Mouse (Mus musculus) forebrain, embryonic 14.5 days (tissue): ENCODE measurements around the gene Rbp1. TPM values are rescaled to one million over a fixed set of nuclear protein-coding genes. Genes with fewer than 3 reads are reported as not detected.

Experiments
- ATAC-seq: fragments of 200-750 bp; cut with Nextera tagmentation; 2 replicates; pipeline ENCODE4 v1.8.0; 2017; ENCODE audit warnings: mild to moderate bottlenecking, moderate library complexity
- DNase-seq: peaks from one replicate; pipeline ENCODE4 v3.0.0-alpha.2; 2015; ENCODE audit warnings: low spot score
- H3K27ac ChIP-seq: fragments of 300-500 bp; sonication (generic); 2 replicates; pipeline ENCODE4 v1.5.1; 2014; ENCODE audit warnings: low read depth, mild to moderate bottlenecking, control low read depth, low read length, moderate library complexity
- H3K27me3 ChIP-seq: fragments of 300-500 bp; sonication (generic); replicated peaks from 2 replicates; pipeline ENCODE4 v1.6.1; 2014; ENCODE audit warnings: low read length, control low read depth, mixed read lengths; ENCODE audit not compliant: control insufficient read depth, insufficient read depth
- H3K36me3 ChIP-seq: fragments of 300-500 bp; sonication (generic); 2 replicates; pipeline ENCODE4 v1.6.1; 2014; ENCODE audit warnings: low read length, control low read depth; ENCODE audit not compliant: control insufficient read depth, insufficient read depth
- H3K4me1 ChIP-seq: fragments of 300-500 bp; sonication (generic); 2 replicates; pipeline ENCODE4 v1.6.1; 2014; ENCODE audit warnings: antibody characterized with exemption, low read length, control low read depth; ENCODE audit not compliant: control insufficient read depth, insufficient read depth
- H3K4me2 ChIP-seq: fragments of 300-500 bp; sonication (generic); 2 replicates; pipeline ENCODE4 v1.6.1; 2014; ENCODE audit warnings: mild to moderate bottlenecking, control low read depth, low read length
- H3K4me3 ChIP-seq: fragments of 300-500 bp; sonication (generic); 2 replicates; pipeline ENCODE4 v1.5.1; 2014; ENCODE audit warnings: low read depth, low read length, control low read depth
- H3K9ac ChIP-seq: fragments of 300-500 bp; sonication (generic); 2 replicates; pipeline ENCODE4 v1.6.1; 2014; ENCODE audit warnings: mild to moderate bottlenecking, low read length, control low read depth, moderate library complexity
- H3K9me3 ChIP-seq: fragments of 300-500 bp; sonication (generic); replicated peaks from 2 replicates; pipeline ENCODE4 v1.6.1; 2016; ENCODE audit warnings: low read length, control low read depth, mixed read lengths; ENCODE audit not compliant: control insufficient read depth
- WGBS: fragments of 180-500 bp; shearing (Covaris S2); extraction: QIAGEN DNeasy Blood & Tissue Kit; methylation state at CpG from one replicate; pipeline ENCODE4 v1.1.7; 2014; 5-methylcytosine and 5-hydroxymethylcytosine counted together
- polyA plus RNA-seq: library from polyadenylated mRNA; unstranded; fragments of >200 nt; fragmentation: Nextera tagmentation; extraction: Ambion mirVana; gene quantifications from 2 replicates; pipeline ENCODE4 v1.2.1, GENCODE M21; 2014

The Rbp1 gene
- polyA plus RNA-seq = 63.2 and 66.1 TPM in 2 replicates

- Histone ChIP-seq H3K4me3 (no peak within 1 kb of the TSS), H3K4me2 (no peak within 1 kb of the TSS; the same call in 1 of the 2 replicates), H3K36me3 (no peaks in the 10 kb centered on the region), H3K4me1 (peaks cover 16% of the 10 kb centered on the region), H3K9ac (no peak within 1 kb of the TSS), H3K9me3 (no peaks in the 10 kb centered on the region), H3K27me3 (no peaks in the 10 kb centered on the region), H3K27ac (no peak within 1 kb of the TSS)
- ATAC-seq (no peak), DNase-seq (no peak)
- 89% methylated on average over 5 of the region's 5 CpGs for WGBS
Measured at GRCm38 (mm10) chr9:98422656-98423055, at the start of gene Rbp1. TSS of gene Rbp1 (plus strand) at chr9:98422961.

- no peaks in the 10 kb centered on the region for H3K9me3 ChIP-seq
- ATAC-seq = no peak
Measured at GRCm38 (mm10) chr9:98373358-98373757, 49.4 kb upstream of the Rbp1 start.

GRCm38 (mm10) chr9:98374897-98375296 is 47.9 kb upstream of the Rbp1 start:
- Histone ChIP-seq H3K4me3 (no peak overlapping the region), H3K36me3 (no peaks in the 10 kb centered on the region), H3K27ac (no peak overlapping the region), H3K27me3 (no peaks in the 10 kb centered on the region), H3K9ac (no peak overlapping the region), H3K4me1 (no peaks in the 10 kb centered on the region), H3K9me3 (no peaks in the 10 kb centered on the region), H3K4me2 (no peak overlapping the region)
- 56% methylated on average over 11 of the region's 11 CpGs for WGBS
- DNase-seq (no peak), ATAC-seq (no peak)

More at GRCm38 (mm10) chr9:98373358-98373757, 49.4 kb upstream of the Rbp1 start:
- H3K4me1 ChIP-seq = no peaks in the 10 kb centered on the region
- H3K27ac ChIP-seq = no peak overlapping the region
- H3K4me2 ChIP-seq = no peak overlapping the region
- no peaks in the 10 kb centered on the region for H3K27me3 ChIP-seq
- no peaks in the 10 kb centered on the region for H3K36me3 ChIP-seq
- no peak overlapping the region for H3K4me3 ChIP-seq
- H3K9ac ChIP-seq = no peak overlapping the region
- no peak for DNase-seq
- WGBS = 92% methylated on average over 5 of the region's 5 CpGs

- WGBS = 29% methylated on average over 5 of the region's 5 CpGs
- H3K27me3 ChIP-seq = no peaks in the 10 kb centered on the region
- no peaks in the 10 kb centered on the region for H3K4me1 ChIP-seq
- no peaks in the 10 kb centered on the region for H3K36me3 ChIP-seq
- H3K9me3 ChIP-seq = no peaks in the 10 kb centered on the region
- no peak overlapping the region for H3K27ac ChIP-seq
- H3K4me3 ChIP-seq = no peak overlapping the region
- H3K4me2 ChIP-seq = no peak overlapping the region
- DNase-seq = no peak
- no peak overlapping the region for H3K9ac ChIP-seq
- no peak for ATAC-seq
Measured at GRCm38 (mm10) chr9:98375329-98376170, 47.2 kb upstream of the Rbp1 start.

DNA sequence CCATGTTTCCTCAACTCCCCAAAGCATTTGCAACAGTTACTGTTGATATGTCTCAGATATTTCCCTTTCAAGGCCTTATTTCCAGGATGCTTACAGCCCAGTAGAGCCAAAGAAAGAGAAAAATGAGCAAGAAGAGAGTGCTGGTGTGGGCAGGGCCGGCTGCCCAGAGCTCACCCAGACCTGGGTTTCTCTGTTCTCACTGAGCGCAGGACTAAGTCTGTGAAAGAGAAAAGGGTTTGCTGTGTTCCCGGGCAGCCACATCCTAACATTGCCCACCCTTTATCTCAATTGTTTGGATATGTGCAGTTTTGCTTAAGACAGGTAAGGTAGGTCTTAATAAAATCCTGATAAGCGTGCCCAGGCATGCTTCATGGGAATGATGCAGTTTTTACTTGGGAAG is 43.0 kb upstream of the Rbp1 start:
- no peak overlapping the region for H3K4me3 ChIP-seq
- no peak overlapping the region for H3K4me2 ChIP-seq
- no peak overlapping the region for H3K27ac ChIP-seq
- DNase-seq = no peak
- WGBS = 67% methylated on average over 4 of the region's 4 CpGs
- H3K9ac ChIP-seq = no peak overlapping the region
- no peak for ATAC-seq
- no peaks in the 10 kb centered on the region for H3K36me3 ChIP-seq
- H3K9me3 ChIP-seq = no peaks in the 10 kb centered on the region
- H3K27me3 ChIP-seq = no peaks in the 10 kb centered on the region
- no peaks in the 10 kb centered on the region for H3K4me1 ChIP-seq

- Histone ChIP-seq H3K27me3 (no peaks in the 10 kb centered on the region), H3K27ac (no peak overlapping the region), H3K4me1 (no peaks in the 10 kb centered on the region), H3K4me2 (no peak overlapping the region), H3K9ac (no peak overlapping the region), H3K4me3 (no peak overlapping the region), H3K36me3 (no peaks in the 10 kb centered on the region), H3K9me3 (no peaks in the 10 kb centered on the region)
- 94% methylated on average over 9 of the region's 9 CpGs for WGBS
- DNase-seq (no peak), ATAC-seq (no peak)
Measured at GRCm38 (mm10) chr9:98380593-98380992, 42.2 kb upstream of the Rbp1 start.

DNA sequence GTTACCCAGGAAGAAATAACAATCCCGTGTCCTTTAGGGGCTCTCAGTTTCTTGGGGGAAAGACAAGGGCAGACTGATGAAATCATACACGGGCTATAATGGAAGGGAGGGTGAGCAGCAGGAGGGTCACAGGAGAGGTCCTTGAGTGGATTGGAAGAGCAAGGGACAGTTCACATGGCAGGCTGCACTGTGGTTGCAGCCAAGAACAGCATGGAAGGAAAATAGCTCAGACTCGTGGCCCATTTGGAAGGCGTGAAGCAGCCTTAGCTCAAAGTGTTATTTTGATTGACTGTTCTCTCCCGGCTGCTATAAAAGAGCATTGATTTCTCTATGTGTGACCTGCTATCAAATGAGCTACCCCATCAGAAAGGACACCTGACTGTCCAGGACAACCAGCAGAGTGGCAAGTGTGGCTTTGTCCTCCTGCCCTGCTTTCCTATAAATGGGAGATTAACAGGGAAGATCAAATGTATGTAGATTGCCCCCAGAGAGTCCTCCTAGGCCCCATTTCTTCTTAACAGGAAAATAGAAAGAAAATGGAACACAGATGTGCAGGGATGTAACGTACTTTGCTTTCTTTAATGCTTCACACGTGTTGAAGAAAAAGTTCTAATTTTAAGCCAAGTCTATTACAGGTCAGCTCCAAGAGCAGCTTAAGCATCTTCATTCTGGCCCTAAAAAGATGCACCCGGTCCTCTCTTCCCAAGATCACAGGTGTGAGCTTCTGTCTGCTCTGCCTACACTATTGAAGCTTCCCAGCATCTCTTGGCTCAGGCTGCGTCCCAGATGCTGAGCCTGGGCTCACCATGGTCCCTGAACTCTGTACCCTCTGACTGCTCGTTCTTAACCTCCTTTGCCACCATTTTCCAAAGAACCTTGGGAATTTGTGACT is 34.8 kb upstream of the Rbp1 start:
- H3K4me2 ChIP-seq = no peak overlapping the region
- no peak overlapping the region for H3K27ac ChIP-seq
- no peaks in the 10 kb centered on the region for H3K36me3 ChIP-seq
- no peak overlapping the region for H3K9ac ChIP-seq
- no peaks in the 10 kb centered on the region for H3K9me3 ChIP-seq
- 79% methylated on average over 10 of the region's 10 CpGs for WGBS
- ATAC-seq (no peak), DNase-seq (no peak)
- no peaks in the 10 kb centered on the region for H3K4me1 ChIP-seq
- H3K27me3 ChIP-seq = no peaks in the 10 kb centered on the region
- no peak overlapping the region for H3K4me3 ChIP-seq

GRCm38 (mm10) chr9:98388633-98388965 is 34.2 kb upstream of the Rbp1 start:
- H3K27ac ChIP-seq = no peak overlapping the region
- no peaks in the 10 kb centered on the region for H3K27me3 ChIP-seq
- no peak for DNase-seq
- no peaks in the 10 kb centered on the region for H3K9me3 ChIP-seq
- no peaks in the 10 kb centered on the region for H3K4me1 ChIP-seq
- no peaks in the 10 kb centered on the region for H3K36me3 ChIP-seq
- ATAC-seq = no peak
- H3K4me2 ChIP-seq = no peak overlapping the region
- no peak overlapping the region for H3K4me3 ChIP-seq
- H3K9ac ChIP-seq = no peak overlapping the region
- WGBS = 79% methylated on average over 5 of the region's 5 CpGs

DNA sequence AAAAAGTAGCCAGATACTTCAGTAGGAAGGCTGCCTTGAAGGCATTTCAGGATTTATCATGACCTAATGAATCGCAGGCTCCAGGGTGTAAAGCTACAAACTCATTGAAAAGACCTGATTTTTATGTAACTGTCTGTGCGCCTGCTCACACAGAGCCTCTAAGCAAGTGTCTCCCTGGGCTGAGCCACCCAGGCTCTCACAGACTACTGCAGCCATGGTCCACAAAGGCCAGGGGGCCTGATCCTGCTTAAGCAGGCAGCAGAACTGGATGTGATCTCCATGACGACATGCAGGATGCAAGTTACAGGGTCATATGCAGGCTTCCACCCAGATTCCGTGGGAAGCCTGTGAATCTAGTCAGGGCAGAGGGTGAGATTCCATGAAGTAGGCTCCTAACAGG is 29.3 kb upstream of the Rbp1 start:
- no peaks in the 10 kb centered on the region for H3K36me3 ChIP-seq
- no peaks in the 10 kb centered on the region for H3K4me1 ChIP-seq
- DNase-seq (no peak), ATAC-seq (no peak)
- 83% methylated on average over 4 of the region's 4 CpGs for WGBS
- H3K9me3 ChIP-seq = no peaks in the 10 kb centered on the region
- no peak overlapping the region for H3K27ac ChIP-seq
- H3K4me3 ChIP-seq = no peak overlapping the region
- no peaks in the 10 kb centered on the region for H3K27me3 ChIP-seq
- H3K4me2 ChIP-seq = no peak overlapping the region
- no peak overlapping the region for H3K9ac ChIP-seq
